Mouse (Mus musculus) C2C12 (cell line): ENCODE results near the gene Ap1s3. TPM values are rescaled to one million over a fixed set of nuclear protein-coding genes. Genes with fewer than 3 reads are reported as not detected.

ENCODE experiments used
- H3K27me3 ChIP-seq: one replicate; pipeline ENCODE4 v1.6.1; 2011; ENCODE audit not compliant: control insufficient read depth, insufficient read depth, insufficient read length
- H3K36me3 ChIP-seq: one replicate; pipeline ENCODE4 v1.6.1; 2011; ENCODE audit not compliant: control insufficient read depth, insufficient read depth
- H3K4me3 ChIP-seq: one replicate; pipeline ENCODE4 v1.5.1; 2011; ENCODE audit warnings: mild to moderate bottlenecking, control low read depth; ENCODE audit not compliant: poor library complexity, insufficient read depth, severe bottlenecking
- H3K79me2 ChIP-seq: one replicate; pipeline ENCODE4 v1.6.1; 2011; ENCODE audit not compliant: control insufficient read depth, insufficient read depth
- H3K79me3 ChIP-seq: one replicate; pipeline ENCODE4 v1.6.1; 2011; ENCODE audit warnings: low read depth, control low read depth
- H3ac ChIP-seq: one replicate; pipeline ENCODE3; 2011; ENCODE audit warnings: low read depth; ENCODE audit not compliant: control insufficient read depth, insufficient read length
- CEBPB ChIP-seq: IDR thresholded peaks from one replicate; pipeline ENCODE4 v1.6.1; 2011; ENCODE audit warnings: low read depth, mild to moderate bottlenecking, control low read depth, moderate library complexity
- CTCF ChIP-seq: IDR thresholded peaks from one replicate; pipeline ENCODE4 v1.5.1; 2011; ENCODE audit not compliant: control insufficient read depth, insufficient read depth, insufficient read length
- FOSL1 ChIP-seq: IDR thresholded peaks from one replicate; pipeline ENCODE4 v1.8.0; 2011; ENCODE audit warnings: mild to moderate bottlenecking, low read length; ENCODE audit not compliant: poor library complexity, insufficient read depth, severe bottlenecking
- MAX ChIP-seq: IDR thresholded peaks from one replicate; pipeline ENCODE4 v1.6.1; 2011; ENCODE audit warnings: mild to moderate bottlenecking, control low read depth
- MYOD1 ChIP-seq: IDR thresholded peaks from one replicate; pipeline ENCODE4 v1.6.1; 2011; ENCODE audit warnings: low read depth; ENCODE audit not compliant: control insufficient read depth, insufficient read length
- MYOG ChIP-seq: IDR thresholded peaks from one replicate; pipeline ENCODE4 v1.6.1; 2011; ENCODE audit not compliant: control insufficient read depth, insufficient read length; ENCODE audit errors: extremely low read depth
- USF1 ChIP-seq: IDR thresholded peaks from one replicate; pipeline ENCODE4 v1.6.1; 2011; ENCODE audit warnings: low read depth, mild to moderate bottlenecking, control low read depth, moderate library complexity
- polyA plus RNA-seq: library from polyadenylated mRNA; unstranded; fragments of >200 nt; fragmentation: generic; extraction: Trizol; gene quantifications from one replicate; pipeline ENCODE4 v1.2.1, GENCODE M21; 2012; ENCODE audit warnings: missing spikeins

Gene Ap1s3
- polyA plus RNA-seq, 1 experiment = 1.4 TPM

GRCm38 (mm10) chr1:79710216-79710615 is 38.4 kb upstream of the Ap1s3 start:
- Histone ChIP-seq H3K79me3 (no peaks in the 10 kb centered on the region), H3K36me3 (peaks cover 2% of the 10 kb centered on the region), H3K27me3 (no peaks in the 10 kb centered on the region), H3ac (no peak overlapping the region), H3K4me3 (no peak overlapping the region), H3K79me2 (no peaks in the 10 kb centered on the region)
- TF ChIP-seq MYOG (no peak), FOSL1 (no peak), MAX (no peak), USF1 (no peak), MYOD1 (no peak), CTCF (no peak), CEBPB (no peak)

DNA sequence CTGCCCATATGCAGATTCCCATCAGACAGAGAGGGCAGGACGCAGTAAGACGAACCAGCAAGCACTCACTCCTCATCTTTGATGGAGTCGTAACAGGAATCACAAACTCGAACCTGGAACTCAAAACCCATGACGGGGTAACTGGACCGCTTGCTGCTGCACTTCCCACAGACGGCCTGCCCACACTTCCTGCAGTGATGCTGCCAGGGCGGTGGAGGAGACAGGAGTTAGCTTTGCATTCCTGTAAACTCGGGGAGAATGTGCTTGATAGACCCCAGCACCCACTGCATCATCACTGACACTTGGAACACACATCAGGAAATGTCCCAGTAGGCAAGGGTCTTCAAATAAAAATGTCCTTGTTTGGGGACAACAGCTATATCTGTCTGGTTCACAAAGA is 35.6 kb upstream of the Ap1s3 start:
- no peaks in the 10 kb centered on the region for H3K79me3 ChIP-seq
- H3ac ChIP-seq = no peak overlapping the region
- H3K79me2 ChIP-seq = no peaks in the 10 kb centered on the region
- TF ChIP-seq MYOD1 (no peak), MYOG (no peak), FOSL1 (no peak), USF1 (no peak), CTCF (no peak), CEBPB (no peak), MAX (no peak)
- no peaks in the 10 kb centered on the region for H3K27me3 ChIP-seq
- H3K4me3 ChIP-seq = no peak overlapping the region
- peaks cover 8% of the 10 kb centered on the region for H3K36me3 ChIP-seq

DNA sequence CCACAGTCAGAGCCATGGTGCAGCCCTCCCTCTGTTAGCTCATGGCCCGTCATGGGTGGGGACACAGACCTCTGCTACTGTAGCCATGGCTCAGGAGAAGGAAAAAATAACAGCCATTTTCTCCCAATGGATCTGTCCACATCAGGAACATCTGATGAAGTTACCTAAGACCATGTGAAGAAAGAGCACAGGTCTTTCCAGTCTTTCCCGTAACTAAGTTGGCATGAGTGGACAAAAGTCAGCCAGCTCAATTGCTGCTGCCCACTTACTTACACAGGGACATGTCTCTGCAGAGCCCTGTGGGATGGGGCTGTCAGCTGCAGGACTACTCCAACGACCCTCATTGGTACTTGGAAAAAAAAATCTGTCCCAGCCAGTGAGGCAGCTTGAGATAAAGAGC is 34.9 kb upstream of the Ap1s3 start:
- Histone ChIP-seq H3K79me3 (no peaks in the 10 kb centered on the region), H3K4me3 (no peak overlapping the region), H3ac (no peak overlapping the region), H3K79me2 (no peaks in the 10 kb centered on the region), H3K27me3 (no peaks in the 10 kb centered on the region), H3K36me3 (peaks cover 8% of the 10 kb centered on the region)
- no peak for TF ChIP-seq MYOD1
- no peak for TF ChIP-seq MAX
- no peak for TF ChIP-seq MYOG
- no peak for TF ChIP-seq CEBPB
- TF ChIP-seq FOSL1 = no peak
- TF ChIP-seq CTCF = no peak
- TF ChIP-seq USF1 = no peak

DNA sequence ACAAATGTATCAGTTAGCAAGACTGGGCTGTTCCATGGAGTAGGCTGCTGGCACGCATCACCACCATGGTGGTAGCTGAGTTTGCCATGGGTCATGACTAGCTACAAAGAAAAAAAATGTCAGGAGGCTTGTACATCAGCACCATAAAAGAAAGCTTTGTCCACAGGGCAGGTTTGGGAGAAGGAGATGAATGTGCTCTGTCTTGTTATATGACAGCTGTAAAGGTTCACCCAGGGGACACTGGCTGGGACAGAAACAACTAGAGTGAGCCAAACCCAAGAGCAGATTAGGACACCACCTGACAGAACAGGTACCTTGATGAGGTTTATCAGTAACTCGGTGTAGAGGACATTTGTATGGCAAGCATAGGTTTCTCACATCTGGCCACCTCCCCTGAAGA is 32.9 kb upstream of the Ap1s3 start:
- no peaks in the 10 kb centered on the region for H3K79me2 ChIP-seq
- TF ChIP-seq MYOG (no peak), MYOD1 (no peak)

DNA sequence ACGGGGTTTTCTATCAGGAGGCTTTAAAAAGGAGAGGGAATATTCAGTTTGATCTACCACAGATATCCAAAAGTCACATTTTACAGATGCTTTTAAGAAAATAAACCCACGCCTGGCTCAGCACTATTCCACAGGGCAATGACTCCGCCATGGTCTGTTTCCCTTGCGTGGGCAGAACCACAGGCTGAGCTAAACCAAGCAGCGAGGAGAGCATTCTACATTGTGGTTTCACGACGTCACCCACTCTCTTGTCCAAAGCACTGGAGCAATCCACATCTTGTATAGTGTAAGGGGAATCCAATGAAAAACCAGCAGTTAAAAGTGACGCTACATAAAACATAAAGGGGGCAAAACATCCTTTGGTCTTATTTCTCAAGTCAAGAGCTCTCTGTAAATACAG is 31.7 kb upstream of the Ap1s3 start:
- Histone ChIP-seq H3K36me3 (peaks cover 14% of the 10 kb centered on the region), H3K79me3 (no peaks in the 10 kb centered on the region), H3K79me2 (no peaks in the 10 kb centered on the region), H3K4me3 (no peak overlapping the region), H3K27me3 (no peaks in the 10 kb centered on the region), H3ac (no peak overlapping the region)
- TF ChIP-seq USF1 (no peak), CEBPB (no peak), MYOG (no peak), CTCF (no peak), MYOD1 (no peak), MAX (no peak), FOSL1 (no peak)

More for the DNA sequence above, 32.9 kb upstream of the Ap1s3 start:
- no peak overlapping the region for H3ac ChIP-seq
- H3K36me3 ChIP-seq = peaks cover 14% of the 10 kb centered on the region
- H3K4me3 ChIP-seq = no peak overlapping the region
- H3K79me3 ChIP-seq = no peaks in the 10 kb centered on the region
- no peaks in the 10 kb centered on the region for H3K27me3 ChIP-seq

DNA sequence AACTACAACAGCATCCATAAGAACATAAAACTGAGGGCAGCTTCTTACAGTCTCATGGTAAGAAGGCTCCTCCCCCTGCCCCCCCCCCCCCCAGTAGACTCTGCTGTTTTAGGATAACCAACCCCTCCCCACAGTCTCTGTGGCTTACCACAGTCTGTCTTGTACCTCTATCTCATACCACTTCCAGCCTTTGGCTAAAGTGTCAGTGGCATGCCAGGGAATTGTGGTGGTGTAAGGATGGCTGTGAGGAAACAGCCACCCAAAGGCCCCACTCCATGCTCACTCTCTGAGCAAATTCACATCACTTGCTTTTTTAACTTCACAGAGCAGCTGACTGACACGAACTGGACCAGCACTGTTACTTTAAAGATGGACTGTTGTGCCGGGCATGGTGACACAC is 26.7 kb upstream of the Ap1s3 start:
- peaks cover 6% of the 10 kb centered on the region for H3K36me3 ChIP-seq
- H3K4me3 ChIP-seq = no peak overlapping the region
- H3K27me3 ChIP-seq = no peaks in the 10 kb centered on the region
- TF ChIP-seq CTCF (no peak), FOSL1 (no peak), MAX (no peak), MYOD1 (no peak), MYOG (no peak), USF1 (no peak), CEBPB (no peak)
- no peaks in the 10 kb centered on the region for H3K79me2 ChIP-seq
- H3ac ChIP-seq = no peak overlapping the region
- no peaks in the 10 kb centered on the region for H3K79me3 ChIP-seq
